Mouse (Mus musculus): ENCODE results near the gene Klf5. TPM values are rescaled to one million over a fixed set of nuclear protein-coding genes. Genes with fewer than 3 reads are reported as not detected.
A peak's percentile ranks its signal among the peaks of the same experiment; 100 is the strongest.

Gene Klf5
- polyA plus RNA-seq, 1 experiment from 2014 or later = 48.0 TPM

- H3K4me1 ChIP-seq (ENCODE audit: insufficient read depth, low read depth, low read length) = no peaks in the 10 kb centered on the region
- H3K27me3 ChIP-seq (replicated peaks; ENCODE audit: insufficient read depth, low read length) = no peaks in the 10 kb centered on the region
- H3K36me3 ChIP-seq (ENCODE audit: insufficient read depth, low read length) = no peaks in the 10 kb centered on the region
- DNase-seq (ENCODE audit: low spot score) (peak; percentile 11), ATAC-seq (no peak)
- no peaks in the 10 kb centered on the region for H3K9me3 ChIP-seq (ENCODE audit: low read length)
- H3K4me2 ChIP-seq (replicated peaks; ENCODE audit: low read depth, low read length) = no peak overlapping the region
- H3K4me3 ChIP-seq (ENCODE audit: low read depth, low read length) = no peak overlapping the region
- TF ChIP-seq EP300 (IDR thresholded peaks at IDR 0.05) (no peak), CTCF (IDR thresholded peaks at IDR 0.05) (no peak)
- no peak overlapping the region for H3K9ac ChIP-seq (replicated peaks; ENCODE audit: low read depth)
- WGBS = 55% methylated on average over 3 of the region's 3 CpGs
- no peak overlapping the region for H3K27ac ChIP-seq (ENCODE audit: low read length)
Measured at GRCm38 (mm10) chr14:99304387-99304786, 5.9 kb downstream of the Klf5 start.

- ATAC-seq = peak; percentile 44; the same call in 1 of the 2 replicates
- Histone ChIP-seq H3K4me1 (ENCODE audit: insufficient read depth, low read depth, low read length) (no peaks in the 10 kb centered on the region), H3K9ac (replicated peaks; ENCODE audit: low read depth) (no peak overlapping the region), H3K4me3 (ENCODE audit: low read depth, low read length) (no peak overlapping the region), H3K27ac (ENCODE audit: low read length) (no peak overlapping the region; the same call in 1 of the 2 replicates), H3K36me3 (ENCODE audit: insufficient read depth, low read length) (no peaks in the 10 kb centered on the region), H3K4me2 (replicated peaks; ENCODE audit: low read depth, low read length) (no peak overlapping the region), H3K27me3 (replicated peaks; ENCODE audit: insufficient read depth, low read length) (no peaks in the 10 kb centered on the region), H3K9me3 (ENCODE audit: low read length) (no peaks in the 10 kb centered on the region)
- WGBS = 64% methylated on average over 12 of the region's 12 CpGs
- peak; percentile 57 for DNase-seq (ENCODE audit: low spot score)
- TF ChIP-seq EP300 (IDR thresholded peaks at IDR 0.05) (0 out of 2 replicates have a peak, but pooled peaks have one; percentile 21), CTCF (IDR thresholded peaks at IDR 0.05) (no peak)
Measured at GRCm38 (mm10) chr14:99304997-99305792, 6.7 kb downstream of the Klf5 start.

GRCm38 (mm10) chr14:99306410-99306809 lies 7.9 kb downstream of the Klf5 start:
- no peak for TF ChIP-seq EP300 (IDR thresholded peaks at IDR 0.05)
- TF ChIP-seq CTCF (IDR thresholded peaks at IDR 0.05) = no peak
- no peak for ATAC-seq
- no peaks in the 10 kb centered on the region for H3K9me3 ChIP-seq (ENCODE audit: low read length)
- WGBS = 36% methylated on average over 7 of the region's 7 CpGs
- DNase-seq (ENCODE audit: low spot score) = no peak
- H3K27me3 ChIP-seq (replicated peaks; ENCODE audit: insufficient read depth, low read length) = no peaks in the 10 kb centered on the region
- H3K9ac ChIP-seq (replicated peaks; ENCODE audit: low read depth) = no peak overlapping the region
- H3K4me1 ChIP-seq (ENCODE audit: insufficient read depth, low read depth, low read length) = no peaks in the 10 kb centered on the region
- no peak overlapping the region for H3K4me2 ChIP-seq (replicated peaks; ENCODE audit: low read depth, low read length)
- H3K36me3 ChIP-seq (ENCODE audit: insufficient read depth, low read length) = no peaks in the 10 kb centered on the region
- no peak overlapping the region for H3K4me3 ChIP-seq (ENCODE audit: low read depth, low read length)
- H3K27ac ChIP-seq (ENCODE audit: low read length) = no peak overlapping the region

GRCm38 (mm10) chr14:99309606-99310005 lies 11.1 kb downstream of the Klf5 start:
- no peak for TF ChIP-seq CTCF (IDR thresholded peaks at IDR 0.05)
- TF ChIP-seq EP300 (IDR thresholded peaks at IDR 0.05) = no peak
- 58% methylated on average over 9 of the region's 9 CpGs for WGBS
- no peaks in the 10 kb centered on the region; the same call in 1 of the 2 replicates for H3K36me3 ChIP-seq (ENCODE audit: insufficient read depth, low read length)
- peak; percentile 63 for DNase-seq (ENCODE audit: low spot score)
- H3K4me1 ChIP-seq (ENCODE audit: insufficient read depth, low read depth, low read length) = no peaks in the 10 kb centered on the region
- peak; percentile 78 for ATAC-seq
- H3K4me2 ChIP-seq (replicated peaks; ENCODE audit: low read depth, low read length) = peak overlapping the region; percentile 14; the same call in 1 of the 2 replicates
- no peaks in the 10 kb centered on the region for H3K9me3 ChIP-seq (ENCODE audit: low read length)
- no peak overlapping the region for H3K4me3 ChIP-seq (ENCODE audit: low read depth, low read length)
- H3K27me3 ChIP-seq (replicated peaks; ENCODE audit: insufficient read depth, low read length) = no peaks in the 10 kb centered on the region
- H3K9ac ChIP-seq (replicated peaks; ENCODE audit: low read depth) = no peak overlapping the region
- peak overlapping the region; percentile 66 for H3K27ac ChIP-seq (ENCODE audit: low read length)

GRCm38 (mm10) chr14:99310358-99310757 lies 11.9 kb downstream of the Klf5 start:
- Histone ChIP-seq H3K4me1 (ENCODE audit: insufficient read depth, low read depth, low read length) (no peaks in the 10 kb centered on the region), H3K4me2 (replicated peaks; ENCODE audit: low read depth, low read length) (no peak overlapping the region), H3K9me3 (ENCODE audit: low read length) (no peaks in the 10 kb centered on the region), H3K4me3 (ENCODE audit: low read depth, low read length) (no peak overlapping the region), H3K27me3 (replicated peaks; ENCODE audit: insufficient read depth, low read length) (no peaks in the 10 kb centered on the region), H3K9ac (replicated peaks; ENCODE audit: low read depth) (no peak overlapping the region), H3K27ac (ENCODE audit: low read length) (peak overlapping the region; percentile 66; the same call in 1 of the 2 replicates), H3K36me3 (ENCODE audit: insufficient read depth, low read length) (no peaks in the 10 kb centered on the region; the same call in 1 of the 2 replicates)
- WGBS = 43% methylated on average over 7 of the region's 7 CpGs
- peak; percentile 17 for DNase-seq (ENCODE audit: low spot score)
- TF ChIP-seq CTCF (IDR thresholded peaks at IDR 0.05) (no peak), EP300 (IDR thresholded peaks at IDR 0.05) (no peak)
- peak; percentile 13; the same call in 1 of the 2 replicates for ATAC-seq

- Histone ChIP-seq H3K36me3 (ENCODE audit: insufficient read depth, low read length) (no peaks in the 10 kb centered on the region; the same call in 1 of the 2 replicates), H3K27ac (ENCODE audit: low read length) (no peak overlapping the region), H3K27me3 (replicated peaks; ENCODE audit: insufficient read depth, low read length) (no peaks in the 10 kb centered on the region), H3K9ac (replicated peaks; ENCODE audit: low read depth) (no peak overlapping the region), H3K4me1 (ENCODE audit: insufficient read depth, low read depth, low read length) (no peaks in the 10 kb centered on the region), H3K9me3 (ENCODE audit: low read length) (no peaks in the 10 kb centered on the region), H3K4me2 (replicated peaks; ENCODE audit: low read depth, low read length) (no peak overlapping the region), H3K4me3 (ENCODE audit: low read depth, low read length) (no peak overlapping the region)
- DNase-seq (ENCODE audit: low spot score) (no peak), ATAC-seq (no peak)
- 90% methylated on average over 24 of the region's 24 CpGs for WGBS
- TF ChIP-seq CTCF (IDR thresholded peaks at IDR 0.05) = no peak
- no peak for TF ChIP-seq EP300 (IDR thresholded peaks at IDR 0.05)
Measured at GRCm38 (mm10) chr14:99313062-99313461, 14.6 kb downstream of the Klf5 start.
